Mouse (Mus musculus): ENCODE data around the gene Trip12.

GRCm38 (mm10) chr1:84733799-84734198, 106.5 kb downstream of the Trip12 start:
- TF ChIP-seq EP300 (optimal IDR thresholded peaks at IDR 0.05) (no peak), CTCF (IDR thresholded peaks at IDR 0.05; ENCODE audit: low read depth) (peak; percentile 82)

Data from stomach, postnatal 0 days (tissue).